Mouse (Mus musculus) embryonic fibroblast, embryonic 13.5 days (primary cell): ENCODE data around the gene Lrrfip1.
A peak's percentile ranks its signal among the peaks of the same experiment; 100 is the strongest.

Source experiments
- CTCF ChIP-seq: IDR thresholded peaks from 2 replicates; pipeline ENCODE4 v1.5.1; 2011; ENCODE audit warnings: mild to moderate bottlenecking, control low read depth, low read length, moderate library complexity, borderline replicate concordance; ENCODE audit not compliant: insufficient read depth
- POLR2A ChIP-seq: IDR thresholded peaks from 2 replicates; pipeline ENCODE4 v1.6.1; 2011; ENCODE audit warnings: low read depth, mild to moderate bottlenecking, control low read depth, low read length, moderate library complexity

GRCm38 (mm10) chr1:91052747-91053181 lies 54.2 kb downstream of the Lrrfip1 start:
- peak; percentile 78 for TF ChIP-seq POLR2A
- no peak for TF ChIP-seq CTCF
